Mouse (Mus musculus) lung, adult 2 months (tissue): ENCODE results near the gene Fdxacb1.
A peak's percentile ranks its signal among the peaks of the same experiment; 100 is the strongest.

Experiments used
- CTCF ChIP-seq: fragments of 200-500 bp; IDR thresholded peaks from 2 replicates; pipeline ENCODE4 v1.5.1; 2011; ENCODE audit warnings: mild to moderate bottlenecking, low read length, control low read depth; ENCODE audit not compliant: insufficient read depth
- POLR2A ChIP-seq: fragments of 200-500 bp; IDR thresholded peaks from 2 replicates; pipeline ENCODE4 v1.6.1; 2011; ENCODE audit warnings: low read depth, mild to moderate bottlenecking, control low read depth, low read length, borderline replicate concordance; ENCODE audit errors: extremely low read depth

DNA sequence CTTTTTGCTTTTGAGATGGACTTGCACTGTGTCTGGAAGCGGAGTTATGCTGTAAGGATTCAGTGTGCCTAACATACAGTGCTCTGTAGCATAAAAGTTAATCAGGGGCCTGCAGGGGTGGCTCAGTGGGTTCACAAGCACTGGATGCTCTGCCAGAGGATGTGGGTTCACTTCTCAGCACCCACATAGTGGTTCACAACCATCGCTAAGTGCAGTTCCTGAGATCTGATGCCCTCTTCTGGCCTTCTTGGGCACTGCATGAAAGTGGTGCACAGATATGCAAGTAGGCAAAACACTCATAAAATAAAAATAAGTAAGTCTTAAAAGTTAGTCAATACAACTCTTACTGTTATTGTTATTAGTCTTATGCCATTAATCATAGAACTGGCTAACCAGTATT, 14.1 kb downstream of the Fdxacb1 start:
- TF ChIP-seq POLR2A (no peak), CTCF (peak; percentile 33; the same call in 1 of the 2 replicates)
